Comparison of ENCODE assay signal across 28 mouse cellular contexts in the genomic region with DNA sequence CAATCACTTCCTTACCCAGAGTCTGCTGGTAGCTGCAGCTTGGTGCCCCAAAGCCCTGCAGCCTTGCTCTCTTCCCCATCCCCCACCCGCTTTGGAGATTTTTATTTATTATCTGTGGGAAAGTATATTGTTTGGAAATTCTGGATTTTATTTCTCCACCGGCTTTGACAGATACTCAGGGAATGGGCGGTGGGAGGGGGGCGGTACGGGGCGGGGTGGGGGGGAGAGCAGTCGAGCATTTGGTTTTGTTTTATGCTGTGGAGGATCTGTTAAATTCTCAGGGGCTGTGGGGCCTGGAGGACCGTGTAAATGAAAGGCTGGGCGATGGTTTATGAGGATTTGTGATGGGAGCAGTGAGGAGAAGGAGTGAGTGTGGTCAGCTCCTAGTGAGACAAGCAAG.
DNase-seq lines count a peak whose midpoint lies in the region; ATAC-seq and TF ChIP-seq lines count a peak whose summit lies in the region.
"Had no signal": no experiment of that assay in that cellular context is flagged by ENCODE, and none has a peak within 500 bp of the region (broad histone marks: within the 10 kb centered on the region; RNA-seq: fewer than 3 reads in every experiment).

No protein-coding gene starts in this region.

- no peak for TF ChIP-seq POLR2A in lung, adult 2 months (IDR thresholded peaks at IDR 0.05; ENCODE audit: borderline replicate concordance, extremely low read depth, low read depth, low read length)

- ATAC-seq in lung, embryonic 14.5 days (ENCODE audit: insufficient read depth): peak; percentile 64; the same call in 1 of the 2 replicates
- ATAC-seq in limb, embryonic 13.5 days (ENCODE audit: low FRiP score, low read depth): peak; percentile 8; the same call in 1 of the 2 replicates
- no peak for ATAC-seq in frontal cortex, adult (ENCODE audit: low TSS enrichment)
- ATAC-seq: activated CD4-positive, CD25-positive, alpha-beta regulatory T cell, adult 4 months; forebrain, embryonic 15.5 days; hindbrain, postnatal 0 days had no signal

- peak overlapping the region; percentile 33 for H3K4me2 ChIP-seq in lung, embryonic 14.5 days
- H3K4me2 ChIP-seq in limb, embryonic 13.5 days (replicated peaks): peak overlapping the region; percentile 36
- H3K4me2 ChIP-seq: embryonic facial prominence, embryonic 13.5 days; forebrain, embryonic 12.5 days; forebrain, embryonic 15.5 days; heart, embryonic 13.5 days; hindbrain, embryonic 14.5 days had no signal

- no peaks in the 10 kb centered on the region for H3K27me3 ChIP-seq in lung, embryonic 14.5 days (ENCODE audit: insufficient read depth, low read length)
- peaks cover 24% of the 10 kb centered on the region for H3K27me3 ChIP-seq in limb, embryonic 13.5 days

- no peaks in the 10 kb centered on the region for H3K4me1 ChIP-seq in lung, embryonic 14.5 days (ENCODE audit: insufficient read depth)
- H3K4me1 ChIP-seq in lung, adult 2 months (ENCODE audit: control insufficient read depth, insufficient read depth, low read length): no peaks in the 10 kb centered on the region
- 0 out of 2 replicates have a peak, but pooled peaks cover 4% of the 10 kb centered on the region for H3K4me1 ChIP-seq in limb, embryonic 13.5 days
- H3K4me1 ChIP-seq: embryonic facial prominence, embryonic 10.5 days; forebrain, embryonic 12.5 days; forebrain, embryonic 15.5 days; heart, embryonic 10.5 days; heart, embryonic 13.5 days had no signal

- no peaks in the 10 kb centered on the region for H3K36me3 ChIP-seq in lung, embryonic 14.5 days (ENCODE audit: insufficient read depth)
- H3K36me3 ChIP-seq in limb, embryonic 13.5 days: no peaks in the 10 kb centered on the region
- H3K36me3 ChIP-seq: embryonic facial prominence, embryonic 10.5 days; embryonic facial prominence, embryonic 13.5 days; forebrain, embryonic 12.5 days; forebrain, embryonic 15.5 days; heart, embryonic 10.5 days; heart, embryonic 13.5 days had no signal

- no peak for TF ChIP-seq CTCF in lung, embryonic 14.5 days (IDR thresholded peaks at IDR 0.05; ENCODE audit: low read depth)
- TF ChIP-seq CTCF in lung, adult 2 months (IDR thresholded peaks at IDR 0.05; ENCODE audit: insufficient read depth, low read length): no peak

- H3K27ac ChIP-seq in lung, embryonic 14.5 days (ENCODE audit: low read depth): peak overlapping the region; percentile 78
- no peak overlapping the region for H3K27ac ChIP-seq in limb, embryonic 13.5 days
- H3K27ac ChIP-seq: embryonic facial prominence, embryonic 10.5 days; embryonic facial prominence, embryonic 13.5 days; forebrain, embryonic 12.5 days; forebrain, embryonic 15.5 days; heart, adult 2 months; heart, embryonic 10.5 days; heart, embryonic 13.5 days; hindbrain, embryonic 14.5 days; hindbrain, postnatal 0 days had no signal

- DNase-seq in lung, embryonic 14.5 days: peak; percentile 67
- DNase-seq in lung, postnatal 4 days: no peak
- peak; percentile 47 for DNase-seq in lung, postnatal 10 days
- DNase-seq in lung, adult 2 months: no peak
- DNase-seq in cerebellum, adult 18-20 months: no peak
- DNase-seq in frontal cortex, adult 2 months (ENCODE audit: extremely low spot score in 1 of 2, low spot score in 1 of 2): no peak
- DNase-seq: adrenal gland, adult 8-10 months; adrenal gland, postnatal 25 days; cerebellum, adult 2 months; cerebellum, adult 9-11 months; cerebellum, postnatal 36 days; embryo, embryonic 11 days; gastrocnemius, postnatal 36 days; heart, adult 2 months; heart, postnatal 14 days; heart, postnatal 4 days had no signal

- no peaks in the 10 kb centered on the region; the same call in 1 of the 2 replicates for H3K9me3 ChIP-seq in lung, embryonic 14.5 days (ENCODE audit: low read depth, low read length)
- H3K9me3 ChIP-seq in limb, embryonic 13.5 days: peaks cover 9% of the 10 kb centered on the region; the same call in 1 of the 2 replicates
- H3K9me3 ChIP-seq: embryonic facial prominence, embryonic 10.5 days; embryonic facial prominence, embryonic 13.5 days; heart, embryonic 10.5 days had no signal

- no peak overlapping the region for H3K4me3 ChIP-seq in lung, embryonic 14.5 days (ENCODE audit: low read depth, low read length)
- no peak overlapping the region for H3K4me3 ChIP-seq in lung, adult 2 months (replicated peaks; ENCODE audit: extremely low read depth, low read depth, low read length)
- H3K4me3 ChIP-seq in limb, embryonic 13.5 days: no peak overlapping the region
- H3K4me3 ChIP-seq: embryonic facial prominence, embryonic 10.5 days; embryonic facial prominence, embryonic 13.5 days; erythroblast, embryonic 14.5 days; forebrain, embryonic 12.5 days; forebrain, embryonic 15.5 days; heart, adult 2 months; heart, embryonic 10.5 days; heart, embryonic 13.5 days had no signal

- peak overlapping the region; percentile 32; the same call in 1 of the 2 replicates for H3K9ac ChIP-seq in lung, embryonic 14.5 days
- H3K9ac ChIP-seq in limb, embryonic 13.5 days: no peak overlapping the region; the same call in 1 of the 2 replicates
- H3K9ac ChIP-seq: embryonic facial prominence, embryonic 13.5 days; forebrain, embryonic 12.5 days; forebrain, embryonic 15.5 days; heart, embryonic 13.5 days; hindbrain, embryonic 14.5 days had no signal

- WGBS in lung, embryonic 14.5 days: 13% methylated on average over 9 of the region's 9 CpGs
- 35% methylated on average over 9 of the region's 9 CpGs for WGBS in lung, adult 2 months
- WGBS in limb, embryonic 13.5 days: 16% methylated on average over 9 of the region's 9 CpGs

Comparison
In these comparisons a context has a peak if more than half of its experiments do, and no peak if none do; other contexts are left out.
1. DNase-seq: peak in lung, embryonic 14.5 days (single experiment) and lung, postnatal 10 days (single experiment); none in lung, postnatal 4 days (0 of 2), lung, adult 2 months (single experiment), cerebellum, adult 18-20 months (0 of 2) and frontal cortex, adult 2 months (0 of 2).